Mouse (Mus musculus): ENCODE data around the gene Slc5a11. TPM values are rescaled to one million over a fixed set of nuclear protein-coding genes. Genes with fewer than 3 reads are reported as not detected.

The Slc5a11 gene
- polyA plus RNA-seq, 1 experiment from 2014 or later = 0.06 TPM

DNA sequence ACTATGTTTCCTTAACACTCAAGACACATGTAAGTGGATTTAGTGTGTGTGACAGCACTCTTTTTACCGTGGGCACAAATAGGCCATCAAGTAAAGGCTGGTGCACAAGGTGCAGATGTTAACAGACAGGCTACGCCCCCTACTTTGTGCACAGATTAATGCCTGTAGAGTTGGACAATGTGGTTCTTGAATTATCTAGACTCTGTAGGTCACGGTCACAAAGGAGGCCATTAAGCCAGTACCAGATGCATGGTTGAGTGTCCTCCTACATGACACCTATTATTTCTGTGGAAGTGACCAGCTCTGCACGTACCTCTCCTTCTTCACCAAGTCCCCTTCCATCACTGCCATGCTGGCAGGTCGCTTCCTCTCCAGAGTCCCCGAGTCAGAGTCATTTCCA lies 81.5 kb downstream of the Slc5a11 start:
- Histone ChIP-seq H3K9ac (ENCODE audit: low read length) (no peak overlapping the region), H3K36me3 (ENCODE audit: control insufficient read depth, insufficient read depth, low read length) (peaks cover 22% of the 10 kb centered on the region; the same call in 1 of the 2 replicates), H3K4me2 (replicated peaks; ENCODE audit: low read depth) (no peak overlapping the region), H3K4me1 (replicated peaks; ENCODE audit: control insufficient read depth, insufficient read depth) (no peaks in the 10 kb centered on the region), H3K9me3 (ENCODE audit: control insufficient read depth, low read length) (no peaks in the 10 kb centered on the region), H3K27ac (replicated peaks) (no peak overlapping the region), H3K4me3 (ENCODE audit: low read depth, low read length) (no peak overlapping the region), H3K27me3 (ENCODE audit: control insufficient read depth, insufficient read depth, low read length) (no peaks in the 10 kb centered on the region)
- no peak for TF ChIP-seq EP300 (optimal IDR thresholded peaks at IDR 0.05)
- no peak for TF ChIP-seq CTCF (IDR thresholded peaks at IDR 0.05; ENCODE audit: low read depth)
- no peak for ATAC-seq (ENCODE audit: low FRiP score, low TSS enrichment)
- no peak for DNase-seq (ENCODE audit: low spot score)
- 86% methylated on average over 6 of the region's 6 CpGs for WGBS

DNA sequence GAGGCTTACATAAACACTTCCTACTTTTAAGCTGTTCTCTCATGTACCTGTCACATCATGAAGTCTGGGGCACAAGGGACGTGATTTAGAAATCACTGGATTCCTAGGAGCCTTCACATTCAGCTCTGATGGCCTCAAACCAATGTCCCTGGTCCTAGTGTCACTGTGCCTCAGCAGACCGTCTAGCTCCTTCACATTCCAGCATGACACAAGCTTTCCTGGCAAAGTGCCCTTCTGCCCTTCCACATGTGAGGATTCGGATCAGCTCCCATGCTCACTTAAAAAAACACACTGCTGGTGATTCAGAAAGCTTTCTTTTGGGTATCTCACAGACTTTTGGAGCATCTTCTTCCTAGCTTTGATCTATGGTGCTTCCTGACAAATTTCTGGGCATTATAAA lies 83.6 kb downstream of the Slc5a11 start:
- WGBS = 48% methylated on average over 3 of the region's 3 CpGs
- Histone ChIP-seq H3K9ac (ENCODE audit: low read length) (no peak overlapping the region), H3K4me1 (replicated peaks; ENCODE audit: control insufficient read depth, insufficient read depth) (no peaks in the 10 kb centered on the region), H3K4me2 (replicated peaks; ENCODE audit: low read depth) (no peak overlapping the region), H3K4me3 (ENCODE audit: low read depth, low read length) (no peak overlapping the region), H3K9me3 (ENCODE audit: control insufficient read depth, low read length) (no peaks in the 10 kb centered on the region), H3K27me3 (ENCODE audit: control insufficient read depth, insufficient read depth, low read length) (no peaks in the 10 kb centered on the region), H3K36me3 (ENCODE audit: control insufficient read depth, insufficient read depth, low read length) (peaks cover 17% of the 10 kb centered on the region; the same call in 1 of the 2 replicates), H3K27ac (replicated peaks) (no peak overlapping the region)
- no peak for TF ChIP-seq CTCF (IDR thresholded peaks at IDR 0.05; ENCODE audit: low read depth)
- TF ChIP-seq EP300 (optimal IDR thresholded peaks at IDR 0.05) = no peak
- no peak for DNase-seq (ENCODE audit: low spot score)
- no peak for ATAC-seq (ENCODE audit: low FRiP score, low TSS enrichment)

DNA sequence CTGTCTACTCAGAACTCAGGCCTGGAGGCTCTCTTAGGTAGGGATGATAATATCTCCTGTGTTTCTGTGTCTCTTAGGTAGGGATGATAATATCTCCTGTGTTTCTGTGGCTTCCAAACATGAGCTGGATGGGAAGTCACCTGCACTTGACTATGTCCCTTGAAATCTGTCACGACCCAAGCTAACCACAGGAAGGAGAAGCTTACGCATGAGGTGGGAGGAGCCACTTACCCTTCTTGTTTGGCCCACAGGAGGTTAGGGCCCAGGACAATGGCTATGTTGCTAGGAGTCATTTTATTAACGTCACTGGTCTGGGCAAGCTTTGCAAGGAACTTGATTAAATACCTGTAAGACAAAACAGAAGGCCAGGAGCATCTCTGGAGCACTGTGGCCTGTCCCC lies 85.7 kb downstream of the Slc5a11 start:
- H3K36me3 ChIP-seq (ENCODE audit: control insufficient read depth, insufficient read depth, low read length) = peaks cover 17% of the 10 kb centered on the region; the same call in 1 of the 2 replicates
- H3K9me3 ChIP-seq (ENCODE audit: control insufficient read depth, low read length) = no peaks in the 10 kb centered on the region
- DNase-seq (ENCODE audit: low spot score) (no peak), ATAC-seq (ENCODE audit: low FRiP score, low TSS enrichment) (no peak)
- H3K4me1 ChIP-seq (replicated peaks; ENCODE audit: control insufficient read depth, insufficient read depth) = no peaks in the 10 kb centered on the region
- no peak overlapping the region for H3K4me2 ChIP-seq (replicated peaks; ENCODE audit: low read depth)
- TF ChIP-seq EP300 (optimal IDR thresholded peaks at IDR 0.05) = no peak
- TF ChIP-seq CTCF (IDR thresholded peaks at IDR 0.05; ENCODE audit: low read depth) = no peak
- 79% methylated on average over 3 of the region's 3 CpGs for WGBS
- no peak overlapping the region for H3K4me3 ChIP-seq (ENCODE audit: low read depth, low read length)
- no peak overlapping the region for H3K27ac ChIP-seq (replicated peaks)
- H3K9ac ChIP-seq (ENCODE audit: low read length) = no peak overlapping the region
- H3K27me3 ChIP-seq (ENCODE audit: control insufficient read depth, insufficient read depth, low read length) = no peaks in the 10 kb centered on the region

DNA sequence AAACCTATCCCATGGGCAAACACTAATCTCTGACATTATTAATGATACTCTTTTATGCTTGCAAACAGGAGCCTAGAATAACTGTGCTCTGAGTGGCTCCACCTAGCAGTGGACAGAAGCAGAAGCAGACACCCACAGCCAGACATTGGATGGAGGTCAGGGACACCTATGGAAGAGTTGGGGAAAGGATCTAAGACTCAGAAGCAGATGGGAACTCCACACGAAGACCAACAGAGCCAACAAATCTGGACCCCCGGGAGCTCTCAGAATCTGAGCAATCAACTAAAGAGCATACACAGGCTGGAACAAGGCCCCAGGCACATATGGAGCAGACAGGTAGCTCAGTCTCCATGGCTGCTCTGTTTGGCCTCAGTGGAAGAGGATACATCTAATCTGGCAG lies 90.8 kb downstream of the Slc5a11 start:
- Histone ChIP-seq H3K27me3 (ENCODE audit: control insufficient read depth, insufficient read depth, low read length) (no peaks in the 10 kb centered on the region), H3K9ac (ENCODE audit: low read length) (no peak overlapping the region), H3K4me3 (ENCODE audit: low read depth, low read length) (no peak overlapping the region), H3K4me2 (replicated peaks; ENCODE audit: low read depth) (no peak overlapping the region), H3K27ac (replicated peaks) (no peak overlapping the region), H3K4me1 (replicated peaks; ENCODE audit: control insufficient read depth, insufficient read depth) (no peaks in the 10 kb centered on the region), H3K36me3 (ENCODE audit: control insufficient read depth, insufficient read depth, low read length) (peaks cover 10% of the 10 kb centered on the region; the same call in 1 of the 2 replicates), H3K9me3 (ENCODE audit: control insufficient read depth, low read length) (no peaks in the 10 kb centered on the region)
- DNase-seq (ENCODE audit: low spot score) (no peak), ATAC-seq (ENCODE audit: low FRiP score, low TSS enrichment) (no peak)
- TF ChIP-seq EP300 (optimal IDR thresholded peaks at IDR 0.05) (no peak), CTCF (IDR thresholded peaks at IDR 0.05; ENCODE audit: low read depth) (no peak)
- WGBS = 92% methylated on average over 2 of the region's 2 CpGs

DNA sequence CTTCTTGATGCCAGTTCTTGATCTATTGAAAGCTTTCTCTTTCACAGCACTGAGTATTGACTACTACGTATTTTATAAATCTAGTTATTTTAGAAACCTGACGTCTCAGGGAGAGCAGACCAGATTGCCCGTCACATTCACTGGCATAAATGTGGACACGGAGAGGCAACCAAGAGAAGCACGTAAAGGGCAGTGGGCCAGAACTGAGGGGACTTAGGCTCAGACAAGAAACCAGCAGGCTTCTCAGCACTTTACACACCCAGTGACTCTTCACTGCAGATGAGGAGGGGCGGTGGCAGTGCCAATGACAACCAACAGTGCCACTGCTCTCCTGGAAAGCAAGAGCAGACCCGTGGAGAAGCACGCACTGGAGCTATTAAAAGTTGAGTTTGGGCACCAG lies 92.7 kb downstream of the Slc5a11 start:
- TF ChIP-seq CTCF (IDR thresholded peaks at IDR 0.05; ENCODE audit: low read depth) (no peak), EP300 (optimal IDR thresholded peaks at IDR 0.05) (no peak)
- Histone ChIP-seq H3K27me3 (ENCODE audit: control insufficient read depth, insufficient read depth, low read length) (no peaks in the 10 kb centered on the region), H3K9me3 (ENCODE audit: control insufficient read depth, low read length) (no peaks in the 10 kb centered on the region), H3K4me3 (ENCODE audit: low read depth, low read length) (no peak overlapping the region), H3K27ac (replicated peaks) (no peak overlapping the region), H3K4me2 (replicated peaks; ENCODE audit: low read depth) (no peak overlapping the region), H3K9ac (ENCODE audit: low read length) (no peak overlapping the region), H3K4me1 (replicated peaks; ENCODE audit: control insufficient read depth, insufficient read depth) (no peaks in the 10 kb centered on the region), H3K36me3 (ENCODE audit: control insufficient read depth, insufficient read depth, low read length) (peaks cover 9% of the 10 kb centered on the region)
- DNase-seq (ENCODE audit: low spot score) = no peak
- ATAC-seq (ENCODE audit: low FRiP score, low TSS enrichment) = no peak
- WGBS = 95% methylated on average over 8 of the region's 8 CpGs

DNA sequence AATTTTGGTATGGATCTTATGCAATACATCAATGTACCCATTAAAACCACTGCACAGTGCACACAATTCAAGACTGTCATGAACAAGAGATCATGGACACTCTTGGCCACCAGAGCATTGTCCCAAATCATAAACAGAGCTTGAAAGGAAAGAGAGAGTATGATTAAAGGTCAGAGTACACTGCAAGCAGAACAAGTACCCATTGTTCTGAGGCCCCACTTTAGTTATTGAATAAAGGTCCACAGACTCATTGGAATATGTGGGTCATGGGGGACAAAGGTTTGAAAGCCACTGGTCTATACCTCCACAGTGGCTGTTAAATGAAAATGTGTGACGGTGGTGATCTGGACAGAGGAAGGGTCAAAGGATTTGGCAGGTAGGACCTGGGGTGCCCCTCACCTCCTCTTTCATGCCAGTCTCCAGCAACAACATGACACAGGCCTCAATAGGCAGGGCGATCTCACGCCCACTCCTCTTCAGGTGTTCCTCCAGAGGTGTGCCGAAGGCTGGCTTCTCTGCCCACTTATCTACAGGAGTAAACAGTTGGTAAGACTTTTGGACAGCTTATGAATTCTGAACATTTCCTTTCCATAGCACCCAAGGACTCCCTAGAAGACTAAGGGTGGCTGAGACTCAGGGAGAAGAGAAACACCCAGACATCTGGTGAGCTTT lies 93.4 kb downstream of the Slc5a11 start:
- H3K4me1 ChIP-seq (replicated peaks; ENCODE audit: control insufficient read depth, insufficient read depth) = no peaks in the 10 kb centered on the region
- DNase-seq (ENCODE audit: low spot score) (no peak), ATAC-seq (ENCODE audit: low FRiP score, low TSS enrichment) (no peak)
- H3K4me2 ChIP-seq (replicated peaks; ENCODE audit: low read depth) = no peak overlapping the region
- no peak overlapping the region for H3K4me3 ChIP-seq (ENCODE audit: low read depth, low read length)
- H3K27me3 ChIP-seq (ENCODE audit: control insufficient read depth, insufficient read depth, low read length) = no peaks in the 10 kb centered on the region
- no peak overlapping the region for H3K9ac ChIP-seq (ENCODE audit: low read length)
- TF ChIP-seq EP300 (optimal IDR thresholded peaks at IDR 0.05) (no peak), CTCF (IDR thresholded peaks at IDR 0.05; ENCODE audit: low read depth) (no peak)
- peaks cover 13% of the 10 kb centered on the region for H3K36me3 ChIP-seq (ENCODE audit: control insufficient read depth, insufficient read depth, low read length)
- WGBS = 93% methylated on average over 4 of the region's 4 CpGs
- no peak overlapping the region for H3K27ac ChIP-seq (replicated peaks)
- no peaks in the 10 kb centered on the region for H3K9me3 ChIP-seq (ENCODE audit: control insufficient read depth, low read length)

All from stomach, postnatal 0 days (tissue).